Mouse (Mus musculus) liver, embryonic 14.5 days (tissue): Measurements from ENCODE around the gene Ube2s.

Source experiments
- CTCF ChIP-seq: IDR thresholded peaks from 2 replicates; pipeline ENCODE4 v1.5.1; 2016; ENCODE audit warnings: antibody characterized with exemption, low read depth, control low read depth
- EP300 ChIP-seq: IDR thresholded peaks from 2 replicates; pipeline ENCODE4 v1.6.1; 2016; ENCODE audit warnings: antibody characterized with exemption, low read depth

DNA sequence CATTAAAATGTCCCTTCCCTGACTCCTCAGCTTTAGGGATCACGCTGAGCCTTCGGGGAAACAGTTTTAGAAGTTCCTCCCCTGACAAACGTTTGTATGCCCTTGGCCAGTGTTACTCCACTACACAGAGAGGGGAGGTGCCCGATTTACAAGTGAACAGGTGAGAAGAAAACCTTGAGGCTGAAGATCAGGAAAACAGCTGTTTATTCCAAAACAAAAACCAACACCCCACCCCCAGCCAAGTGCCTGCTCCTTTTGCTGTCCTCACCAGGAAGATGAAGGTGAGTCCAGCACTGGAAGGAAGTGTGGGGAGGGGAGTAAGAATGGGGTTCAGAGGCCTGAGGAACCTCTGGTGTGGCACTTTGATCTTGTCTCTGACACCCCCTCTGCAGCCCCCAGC lies 13.0 kb upstream of the Ube2s start:
- TF ChIP-seq CTCF (no peak), EP300 (no peak)
